Mouse (Mus musculus) neutrophil, adult 5-6 weeks (primary cell): ENCODE results near the gene Klra9. TPM values are rescaled to one million over a fixed set of nuclear protein-coding genes. Genes with fewer than 3 reads are reported as not detected.
"Not testable (repeated sequence)": the region's sequence is repeated elsewhere in the genome, so short reads cannot be mapped to it uniquely, and the experiment has no call there.

ENCODE experiments used
- ATAC-seq: fragments of 151-379, 151-347 bp; 2 replicates; pipeline ENCODE4 v1.8.0; 2017; ENCODE audit warnings: mild to moderate bottlenecking, moderate TSS enrichment; ENCODE audit not compliant: insufficient number of reproducible peaks, poor library complexity, low FRiP score, severe bottlenecking; ENCODE audit errors: extremely low read depth
- total RNA-seq: library from RNA; stranded (forward); fragments of 200-1000 nt; gene quantifications from 2 replicates; pipeline ENCODE4 v1.2.3, GENCODE M21; 2017

Klra9 gene
- total RNA-seq = 1.7 and 2.6 TPM in 2 replicates

DNA sequence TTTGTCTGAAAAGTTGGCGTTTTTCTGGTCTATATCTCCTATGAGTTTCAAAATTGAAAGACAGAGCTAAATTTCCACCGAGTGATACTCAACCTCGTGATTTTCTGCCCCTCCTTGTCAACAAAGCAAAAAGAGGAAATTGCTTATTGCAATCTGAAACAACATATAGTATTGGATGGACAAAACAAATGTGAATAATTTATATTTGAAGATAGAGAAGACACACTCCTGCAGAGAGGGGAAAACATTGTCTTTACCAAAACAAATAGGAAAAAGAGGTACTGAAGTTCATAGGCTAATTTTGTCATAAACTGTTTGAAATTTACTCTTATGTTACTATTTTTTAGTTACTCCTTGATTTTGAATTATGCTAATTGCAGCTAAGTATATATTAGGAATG, at the start of gene Klra9:
TSS of gene Klra9 (minus strand) at position 101 of the 400 bp plus-strand sequence.
- not testable (repeated sequence) for ATAC-seq

DNA sequence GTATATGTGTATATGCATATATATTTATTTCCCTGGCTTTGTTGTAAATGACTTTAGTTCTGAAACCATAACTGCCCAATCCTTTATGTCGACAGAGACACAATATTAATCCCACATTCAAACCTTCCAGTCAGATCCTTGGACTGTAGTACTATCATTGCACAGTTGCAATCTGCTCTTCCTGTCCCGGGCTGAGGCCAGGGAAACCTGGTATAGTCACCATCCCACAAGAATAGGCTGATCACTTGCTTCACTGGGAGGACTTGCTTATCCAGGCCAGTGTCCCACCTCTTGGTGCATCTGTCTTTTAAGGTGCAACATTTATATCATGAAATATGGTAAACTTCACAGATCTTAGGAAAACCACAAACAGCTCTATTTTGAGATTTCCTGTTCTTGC, 44.6 kb upstream of the Klra9 start:
- ATAC-seq = no peak

DNA sequence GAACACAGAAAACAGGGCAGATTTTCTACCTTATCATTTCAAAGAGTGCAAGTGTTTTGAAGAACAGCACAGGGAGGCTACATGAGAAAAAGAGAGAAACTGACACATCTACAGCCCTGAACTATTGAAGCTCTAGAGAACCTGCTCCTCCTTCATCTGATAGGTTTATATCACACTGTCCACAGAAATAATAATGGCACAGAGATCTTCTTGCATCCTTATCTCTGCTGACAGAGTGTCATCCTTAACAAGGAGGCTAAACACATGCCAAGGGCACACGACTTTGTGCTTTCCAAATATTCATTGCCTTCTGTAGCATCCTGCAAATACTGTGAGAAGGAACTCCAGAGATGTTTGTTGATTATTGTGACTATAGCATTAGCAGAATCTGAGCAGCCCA, 43.7 kb upstream of the Klra9 start:
- ATAC-seq = no peak

DNA sequence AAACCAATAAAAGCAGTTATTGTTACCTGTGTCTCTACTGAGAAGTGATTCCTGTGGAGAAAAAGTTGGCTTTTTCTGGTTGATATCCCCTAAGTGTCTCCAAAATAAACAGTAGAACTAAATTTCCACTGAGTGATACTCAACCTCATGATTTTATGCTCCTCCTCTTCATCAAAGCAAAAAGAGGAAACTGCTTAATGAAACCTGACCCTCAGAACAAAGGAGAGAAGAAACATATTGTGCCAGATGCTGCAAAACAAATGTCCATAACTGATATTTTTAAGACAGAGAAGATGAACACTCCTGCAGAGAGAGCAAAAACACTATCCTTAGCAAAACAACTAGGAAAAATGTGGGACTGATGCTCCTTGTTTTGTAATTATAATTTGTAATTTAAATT, 40.3 kb upstream of the Klra9 start, which contains the start of gene Klra7:
TSS of gene Klra7 (minus strand) at position 101 of the 400 bp plus-strand sequence.
- ATAC-seq = no peak

DNA sequence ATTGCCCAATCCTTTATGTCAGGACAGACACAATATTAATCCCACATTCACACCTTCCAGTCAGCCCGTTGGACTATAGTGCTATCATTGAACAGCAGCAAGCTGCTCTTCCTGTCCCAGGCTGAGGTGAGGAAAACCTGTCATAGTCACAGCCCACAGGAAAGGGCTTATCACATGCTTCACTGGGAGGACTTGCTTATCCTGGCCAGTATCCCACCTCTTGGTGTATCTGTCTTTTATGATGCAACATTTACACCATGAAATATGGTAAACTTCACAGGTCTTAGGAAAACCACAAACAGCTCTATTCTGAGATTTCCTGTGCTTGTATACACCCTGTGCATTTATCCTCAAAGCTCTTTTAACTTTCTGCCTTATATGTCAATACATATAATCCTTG, 4.5 kb upstream of the Klra9 start:
- ATAC-seq = 0 out of 2 replicates have a peak, but pooled peaks have one; percentile 16

DNA sequence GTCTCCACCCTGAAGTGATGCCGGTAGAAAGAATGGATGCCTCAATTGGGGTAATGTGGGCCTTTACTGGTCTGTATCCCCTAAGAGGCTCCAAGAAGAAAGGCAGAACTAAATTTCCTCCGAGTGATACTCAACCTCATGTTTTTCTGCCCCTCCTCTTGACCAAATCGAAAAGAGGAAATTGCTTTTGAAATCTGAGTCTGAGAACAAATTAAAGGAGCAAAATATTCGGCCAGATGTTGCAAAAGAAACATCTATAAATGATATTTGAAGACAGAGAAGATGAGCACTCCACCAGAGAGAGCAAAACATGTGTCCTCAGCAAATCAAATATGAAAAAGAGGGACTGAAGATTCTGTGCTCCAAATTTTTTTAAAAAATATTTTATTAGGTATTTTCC, 63.1 kb downstream of the Klra9 start, which contains the start of gene Klra8:
TSS of gene Klra8 (minus strand) at position 101 of the 400 bp plus-strand sequence.
- not testable (repeated sequence) for ATAC-seq

Other genes with a start within 250 kb of the Klra9 start
- not detected in 2 replicates for gene Klra6, start 166.2 kb downstream of the Klra9 start, total RNA-seq
- gene Klra4, start 125.8 kb downstream of the Klra9 start, total RNA-seq = 0.37 and 1.6 TPM in 2 replicates
- gene Klra8, start 63.2 kb downstream of the Klra9 start, total RNA-seq = 4.4 and 5.2 TPM in 2 replicates
- gene Klra7, start 40.2 kb upstream of the Klra9 start, total RNA-seq = 3.4 and 3.6 TPM in 2 replicates
- gene Klra10, start 88.8 kb upstream of the Klra9 start, total RNA-seq = 0.93 and 2.5 TPM in 2 replicates
- gene Klra3, start 144.5 kb upstream of the Klra9 start, total RNA-seq = 0.49 and 4.4 TPM in 2 replicates
- 1.3 and 2.2 TPM in 2 replicates for gene Klra1, start 193.8 kb upstream of the Klra9 start, total RNA-seq